Mouse (Mus musculus): Measurements from ENCODE around the gene Chst15. TPM values are rescaled to one million over a fixed set of nuclear protein-coding genes. Genes with fewer than 3 reads are reported as not detected.

Chst15 gene
- polyA plus RNA-seq, 1 experiment from 2014 or later, result 6.2 TPM

- no peak overlapping the region for H3K4me2 ChIP-seq (ENCODE audit: low read depth, low read length)
- peaks cover 12% of the 10 kb centered on the region; the same call in 1 of the 2 replicates for H3K4me1 ChIP-seq (ENCODE audit: control insufficient read depth, insufficient read depth, low read length)
- ATAC-seq (replicated peaks; ENCODE audit: extremely low read depth, insufficient read depth, low FRiP score), result no peak
- H3K27me3 ChIP-seq (ENCODE audit: control insufficient read depth, insufficient read depth, low read length), result no peaks in the 10 kb centered on the region
- WGBS, result 56% methylated on average over 5 of the region's 5 CpGs
- H3K9me3 ChIP-seq (replicated peaks; ENCODE audit: control insufficient read depth, low read length), result no peaks in the 10 kb centered on the region
- H3K36me3 ChIP-seq (ENCODE audit: control insufficient read depth, insufficient read depth), result no peaks in the 10 kb centered on the region
- H3K9ac ChIP-seq (ENCODE audit: low read length), result no peak overlapping the region
- H3K27ac ChIP-seq (ENCODE audit: low read length), result no peak overlapping the region
- no peak overlapping the region for H3K4me3 ChIP-seq (ENCODE audit: low read length)
Measured at GRCm38 (mm10) chr7:132299661-132300210, 17.3 kb downstream of the Chst15 start.

GRCm38 (mm10) chr7:132298412-132298990, 18.5 kb downstream of the Chst15 start:
- H3K4me2 ChIP-seq (ENCODE audit: low read depth, low read length), result no peak overlapping the region
- H3K27ac ChIP-seq (ENCODE audit: low read length), result no peak overlapping the region
- H3K4me3 ChIP-seq (ENCODE audit: low read length), result no peak overlapping the region
- no peaks in the 10 kb centered on the region for H3K36me3 ChIP-seq (ENCODE audit: control insufficient read depth, insufficient read depth)
- H3K9ac ChIP-seq (ENCODE audit: low read length), result no peak overlapping the region
- no peaks in the 10 kb centered on the region for H3K27me3 ChIP-seq (ENCODE audit: control insufficient read depth, insufficient read depth, low read length)
- 0 out of 2 replicates have a peak, but pooled peaks cover 12% of the 10 kb centered on the region for H3K4me1 ChIP-seq (ENCODE audit: control insufficient read depth, insufficient read depth, low read length)
- H3K9me3 ChIP-seq (replicated peaks; ENCODE audit: control insufficient read depth, low read length), result no peaks in the 10 kb centered on the region
- ATAC-seq (replicated peaks; ENCODE audit: extremely low read depth, insufficient read depth, low FRiP score), result no peak; the same call in 1 of the 2 replicates
- 86% methylated on average over 7 of the region's 7 CpGs for WGBS

- H3K4me2 ChIP-seq (ENCODE audit: low read depth, low read length), result no peak overlapping the region
- no peak overlapping the region for H3K4me3 ChIP-seq (ENCODE audit: low read length)
- no peak for ATAC-seq (replicated peaks; ENCODE audit: extremely low read depth, insufficient read depth, low FRiP score)
- H3K27ac ChIP-seq (ENCODE audit: low read length), result no peak overlapping the region
- 0 out of 2 replicates have a peak, but pooled peaks cover 7% of the 10 kb centered on the region for H3K4me1 ChIP-seq (ENCODE audit: control insufficient read depth, insufficient read depth, low read length)
- no peaks in the 10 kb centered on the region for H3K36me3 ChIP-seq (ENCODE audit: control insufficient read depth, insufficient read depth)
- H3K9me3 ChIP-seq (replicated peaks; ENCODE audit: control insufficient read depth, low read length), result no peaks in the 10 kb centered on the region
- H3K9ac ChIP-seq (ENCODE audit: low read length), result no peak overlapping the region
- 56% methylated on average over 4 of the region's 4 CpGs for WGBS
- no peaks in the 10 kb centered on the region for H3K27me3 ChIP-seq (ENCODE audit: control insufficient read depth, insufficient read depth, low read length)
Measured at GRCm38 (mm10) chr7:132296661-132297443, 20.2 kb downstream of the Chst15 start.

GRCm38 (mm10) chr7:132296132-132296531, 20.9 kb downstream of the Chst15 start:
- Histone ChIP-seq H3K4me2 (ENCODE audit: low read depth, low read length) (no peak overlapping the region), H3K9ac (ENCODE audit: low read length) (no peak overlapping the region), H3K4me3 (ENCODE audit: low read length) (no peak overlapping the region), H3K27ac (ENCODE audit: low read length) (no peak overlapping the region), H3K36me3 (ENCODE audit: control insufficient read depth, insufficient read depth) (no peaks in the 10 kb centered on the region), H3K4me1 (ENCODE audit: control insufficient read depth, insufficient read depth, low read length) (0 out of 2 replicates have a peak, but pooled peaks cover 7% of the 10 kb centered on the region), H3K9me3 (replicated peaks; ENCODE audit: control insufficient read depth, low read length) (no peaks in the 10 kb centered on the region), H3K27me3 (ENCODE audit: control insufficient read depth, insufficient read depth, low read length) (no peaks in the 10 kb centered on the region)
- WGBS, result 78% methylated on average over 3 of the region's 3 CpGs
- no peak for ATAC-seq (replicated peaks; ENCODE audit: extremely low read depth, insufficient read depth, low FRiP score)

- ATAC-seq (replicated peaks; ENCODE audit: extremely low read depth, insufficient read depth, low FRiP score), result no peak
- H3K4me1 ChIP-seq (ENCODE audit: control insufficient read depth, insufficient read depth, low read length), result peaks cover 31% of the 10 kb centered on the region
- H3K36me3 ChIP-seq (ENCODE audit: control insufficient read depth, insufficient read depth), result no peaks in the 10 kb centered on the region
- no peaks in the 10 kb centered on the region for H3K27me3 ChIP-seq (ENCODE audit: control insufficient read depth, insufficient read depth, low read length)
- peak overlapping the region; percentile 22; the same call in 1 of the 2 replicates for H3K9ac ChIP-seq (ENCODE audit: low read length)
- no peak overlapping the region for H3K4me3 ChIP-seq (ENCODE audit: low read length)
- no peaks in the 10 kb centered on the region for H3K9me3 ChIP-seq (replicated peaks; ENCODE audit: control insufficient read depth, low read length)
- H3K4me2 ChIP-seq (ENCODE audit: low read depth, low read length), result no peak overlapping the region
- WGBS, result 83% methylated on average over 3 of the region's 3 CpGs
- H3K27ac ChIP-seq (ENCODE audit: low read length), result peak overlapping the region; percentile 47
Measured at GRCm38 (mm10) chr7:132287340-132287664, 29.7 kb downstream of the Chst15 start.

GRCm38 (mm10) chr7:132286630-132287339, 30.2 kb downstream of the Chst15 start:
- ATAC-seq (replicated peaks; ENCODE audit: extremely low read depth, insufficient read depth, low FRiP score), result peak; percentile 53
- H3K9ac ChIP-seq (ENCODE audit: low read length), result no peak overlapping the region
- H3K27ac ChIP-seq (ENCODE audit: low read length), result peak overlapping the region; percentile 47
- H3K4me2 ChIP-seq (ENCODE audit: low read depth, low read length), result no peak overlapping the region
- H3K9me3 ChIP-seq (replicated peaks; ENCODE audit: control insufficient read depth, low read length), result no peaks in the 10 kb centered on the region
- no peak overlapping the region for H3K4me3 ChIP-seq (ENCODE audit: low read length)
- H3K27me3 ChIP-seq (ENCODE audit: control insufficient read depth, insufficient read depth, low read length), result no peaks in the 10 kb centered on the region
- 27% methylated on average over 14 of the region's 14 CpGs for WGBS
- H3K36me3 ChIP-seq (ENCODE audit: control insufficient read depth, insufficient read depth), result no peaks in the 10 kb centered on the region
- peaks cover 31% of the 10 kb centered on the region for H3K4me1 ChIP-seq (ENCODE audit: control insufficient read depth, insufficient read depth, low read length)

- H3K4me3 ChIP-seq (ENCODE audit: low read length), result no peak overlapping the region
- H3K9me3 ChIP-seq (replicated peaks; ENCODE audit: control insufficient read depth, low read length), result no peaks in the 10 kb centered on the region
- ATAC-seq (replicated peaks; ENCODE audit: extremely low read depth, insufficient read depth, low FRiP score), result no peak
- WGBS, result 37% methylated on average over 1 of the region's 1 CpGs
- no peak overlapping the region for H3K4me2 ChIP-seq (ENCODE audit: low read depth, low read length)
- no peak overlapping the region for H3K27ac ChIP-seq (ENCODE audit: low read length)
- H3K27me3 ChIP-seq (ENCODE audit: control insufficient read depth, insufficient read depth, low read length), result no peaks in the 10 kb centered on the region
- H3K4me1 ChIP-seq (ENCODE audit: control insufficient read depth, insufficient read depth, low read length), result peaks cover 31% of the 10 kb centered on the region
- no peaks in the 10 kb centered on the region for H3K36me3 ChIP-seq (ENCODE audit: control insufficient read depth, insufficient read depth)
- H3K9ac ChIP-seq (ENCODE audit: low read length), result no peak overlapping the region
Measured at GRCm38 (mm10) chr7:132284795-132285194, 32.2 kb downstream of the Chst15 start.

GRCm38 (mm10) chr7:132284048-132284737, 32.8 kb downstream of the Chst15 start:
- H3K27ac ChIP-seq (ENCODE audit: low read length), result no peak overlapping the region

More at GRCm38 (mm10) chr7:132284048-132284737, 32.8 kb downstream of the Chst15 start:
- Histone ChIP-seq H3K4me2 (ENCODE audit: low read depth, low read length) (no peak overlapping the region), H3K4me3 (ENCODE audit: low read length) (no peak overlapping the region), H3K36me3 (ENCODE audit: control insufficient read depth, insufficient read depth) (no peaks in the 10 kb centered on the region), H3K9ac (ENCODE audit: low read length) (no peak overlapping the region), H3K9me3 (replicated peaks; ENCODE audit: control insufficient read depth, low read length) (0 out of 2 replicates have a peak, but pooled peaks cover 2% of the 10 kb centered on the region), H3K27me3 (ENCODE audit: control insufficient read depth, insufficient read depth, low read length) (no peaks in the 10 kb centered on the region), H3K4me1 (ENCODE audit: control insufficient read depth, insufficient read depth, low read length) (peaks cover 31% of the 10 kb centered on the region)
- ATAC-seq (replicated peaks; ENCODE audit: extremely low read depth, insufficient read depth, low FRiP score), result no peak
- 65% methylated on average over 7 of the region's 7 CpGs for WGBS

Measured in heart, embryonic 16.5 days (tissue).